In genomic region chr17:35920384-35920783, GRCm38 (mm10) we compare ENCODE assay signal across 8 mouse cellular contexts. TPM values are rescaled to one million over a fixed set of nuclear protein-coding genes. Genes with fewer than 3 reads are reported as not detected.
DNase-seq lines count a peak whose midpoint lies in the region; ATAC-seq and TF ChIP-seq lines count a peak whose summit lies in the region.

No protein-coding gene starts in this region.

- H3K9ac ChIP-seq in embryonic facial prominence, embryonic 12.5 days = no peak overlapping the region
- H3K9ac ChIP-seq in hindbrain, embryonic 16.5 days (ENCODE audit: low read depth, low read length) = no peak overlapping the region; the same call in 1 of the 2 replicates
- no peak overlapping the region for H3K9ac ChIP-seq in midbrain, postnatal 0 days (replicated peaks; ENCODE audit: low read length, poor library complexity, severe bottlenecking)

- peaks cover 28% of the 10 kb centered on the region for H3K36me3 ChIP-seq in embryonic facial prominence, embryonic 12.5 days
- peaks cover 15% of the 10 kb centered on the region for H3K36me3 ChIP-seq in hindbrain, embryonic 16.5 days (ENCODE audit: control insufficient read depth, insufficient read depth, low read length)
- peaks cover 20% of the 10 kb centered on the region for H3K36me3 ChIP-seq in midbrain, postnatal 0 days (ENCODE audit: insufficient read depth, low read length)

- H3K4me2 ChIP-seq in embryonic facial prominence, embryonic 12.5 days (replicated peaks) = peak overlapping the region; percentile 89
- H3K4me2 ChIP-seq in hindbrain, embryonic 16.5 days (ENCODE audit: low read length) = peak overlapping the region; percentile 87
- peak overlapping the region; percentile 64 for H3K4me2 ChIP-seq in midbrain, postnatal 0 days (ENCODE audit: low read depth, low read length, poor library complexity, severe bottlenecking)

- peak; percentile 30 for DNase-seq in kidney, postnatal 14 days
- DNase-seq in kidney, adult 18-20 months = no peak
- no peak for DNase-seq in midbrain, postnatal 0 days (ENCODE audit: low spot score)
- DNase-seq in testis, postnatal 10 days (ENCODE audit: low spot score) = no peak
- no peak for DNase-seq in cerebellum, adult 18-20 months

- H3K9me3 ChIP-seq in embryonic facial prominence, embryonic 12.5 days = no peaks in the 10 kb centered on the region
- H3K9me3 ChIP-seq in hindbrain, embryonic 16.5 days (ENCODE audit: control insufficient read depth, low read length) = no peaks in the 10 kb centered on the region
- H3K9me3 ChIP-seq in midbrain, postnatal 0 days (ENCODE audit: low read length) = no peaks in the 10 kb centered on the region

- no peak for TF ChIP-seq CTCF in midbrain, postnatal 0 days (IDR thresholded peaks at IDR 0.05)

- no peaks in the 10 kb centered on the region for H3K27me3 ChIP-seq in embryonic facial prominence, embryonic 12.5 days
- no peaks in the 10 kb centered on the region for H3K27me3 ChIP-seq in hindbrain, embryonic 16.5 days (replicated peaks; ENCODE audit: control insufficient read depth, insufficient read depth, low read length)
- no peaks in the 10 kb centered on the region for H3K27me3 ChIP-seq in midbrain, postnatal 0 days (ENCODE audit: insufficient read depth, low read length)

- ATAC-seq in embryonic facial prominence, embryonic 12.5 days (ENCODE audit: insufficient number of reproducible peaks, insufficient read depth, low FRiP score, low TSS enrichment) = no peak
- ATAC-seq in hindbrain, embryonic 16.5 days = no peak
- ATAC-seq in midbrain, postnatal 0 days (ENCODE audit: low FRiP score) = no peak
- no peak for ATAC-seq in granulocyte monocyte progenitor cell, adult 5-6 weeks (replicated peaks; ENCODE audit: poor library complexity, severe bottlenecking)

- H3K27ac ChIP-seq in embryonic facial prominence, embryonic 12.5 days = peak overlapping the region; percentile 98
- peak overlapping the region; percentile 89 for H3K27ac ChIP-seq in hindbrain, embryonic 16.5 days (ENCODE audit: low read depth, low read length)
- H3K27ac ChIP-seq in midbrain, postnatal 0 days (ENCODE audit: low read depth, low read length) = peak overlapping the region; percentile 98

- H3K4me1 ChIP-seq in embryonic facial prominence, embryonic 12.5 days = peaks cover 22% of the 10 kb centered on the region
- H3K4me1 ChIP-seq in hindbrain, embryonic 16.5 days (ENCODE audit: control insufficient read depth, insufficient read depth, low read depth, low read length) = peaks cover 29% of the 10 kb centered on the region
- peaks cover 11% of the 10 kb centered on the region; the same call in 1 of the 2 replicates for H3K4me1 ChIP-seq in midbrain, postnatal 0 days (ENCODE audit: insufficient read depth, low read length)

- WGBS in embryonic facial prominence, embryonic 12.5 days = 83% methylated on average over 1 of the region's 1 CpGs
- WGBS in hindbrain, embryonic 16.5 days = 86% methylated on average over 1 of the region's 1 CpGs
- 73% methylated on average over 1 of the region's 1 CpGs for WGBS in midbrain, postnatal 0 days

- H3K4me3 ChIP-seq in embryonic facial prominence, embryonic 12.5 days = no peak overlapping the region; the same call in 1 of the 2 replicates
- H3K4me3 ChIP-seq in hindbrain, embryonic 16.5 days (ENCODE audit: low read length) = peak overlapping the region; percentile 67
- 0 out of 2 replicates have a peak overlapping the region, but pooled peaks have one; percentile 49 for H3K4me3 ChIP-seq in midbrain, postnatal 0 days (ENCODE audit: low read depth, low read length)

RNA-seq across cellular contexts. Expression of gene Ppp1r10, which starts 4.2 kb away (rescaled TPM):
- 50.1 and 51.9 TPM in 2 replicates for polyA plus RNA-seq in embryonic facial prominence, embryonic 12.5 days (2016; fragmentation: Nextera tagmentation; extraction: Ambion mirVana)
- polyA plus RNA-seq in hindbrain, embryonic 16.5 days (2015; fragmentation: Nextera tagmentation; extraction: Ambion mirVana) = 32.7 and 40.2 TPM in 2 replicates
- total RNA-seq in midbrain, postnatal 0 days (2014; rRNA removed) = 39.3 and 52.8 TPM in 2 replicates
- polyA plus RNA-seq in midbrain, postnatal 0 days (2015; fragmentation: Nextera tagmentation; extraction: Ambion mirVana) = 23.0 and 24.8 TPM in 2 replicates
- total RNA-seq in granulocyte monocyte progenitor cell, adult 5-6 weeks (2014; fragmentation: Nextera tagmentation) = 78.2 and 83.9 TPM in 2 replicates
- 79.2 and 87.5 TPM in 2 replicates for total RNA-seq in granulocyte monocyte progenitor cell, adult 5-6 weeks (2017)

RNA-seq across cellular contexts. Expression of gene Mrps18b, which starts 4.2 kb away (rescaled TPM):
- 65.6 TPM in 2 replicates for polyA plus RNA-seq in embryonic facial prominence, embryonic 12.5 days (2016; fragmentation: Nextera tagmentation; extraction: Ambion mirVana)
- polyA plus RNA-seq in hindbrain, embryonic 16.5 days (2015; fragmentation: Nextera tagmentation; extraction: Ambion mirVana) = 59.6 and 67.4 TPM in 2 replicates
- 37.2 and 46.6 TPM in 2 replicates for total RNA-seq in midbrain, postnatal 0 days (2014; rRNA removed)
- 55.7 and 57.4 TPM in 2 replicates for polyA plus RNA-seq in midbrain, postnatal 0 days (2015; fragmentation: Nextera tagmentation; extraction: Ambion mirVana)
- total RNA-seq in granulocyte monocyte progenitor cell, adult 5-6 weeks (2014; fragmentation: Nextera tagmentation) = 100 and 151 TPM in 2 replicates
- 62.6 and 72.8 TPM in 2 replicates for total RNA-seq in granulocyte monocyte progenitor cell, adult 5-6 weeks (2017)

RNA-seq across cellular contexts. Expression of gene Atat1, which starts 10.5 kb away (rescaled TPM):
- polyA plus RNA-seq in embryonic facial prominence, embryonic 12.5 days (2016; fragmentation: Nextera tagmentation; extraction: Ambion mirVana) = 165 and 172 TPM in 2 replicates
- 287 and 393 TPM in 2 replicates for polyA plus RNA-seq in hindbrain, embryonic 16.5 days (2015; fragmentation: Nextera tagmentation; extraction: Ambion mirVana)
- 199 and 216 TPM in 2 replicates for total RNA-seq in midbrain, postnatal 0 days (2014; rRNA removed)
- polyA plus RNA-seq in midbrain, postnatal 0 days (2015; fragmentation: Nextera tagmentation; extraction: Ambion mirVana) = 326 and 332 TPM in 2 replicates
- 17.8 and 25.6 TPM in 2 replicates for total RNA-seq in granulocyte monocyte progenitor cell, adult 5-6 weeks (2014; fragmentation: Nextera tagmentation)
- 5.4 and 8.0 TPM in 2 replicates for total RNA-seq in granulocyte monocyte progenitor cell, adult 5-6 weeks (2017)

RNA-seq across cellular contexts. Expression of gene 2310061I04Rik, which starts 23.2 kb away (rescaled TPM):
- polyA plus RNA-seq in embryonic facial prominence, embryonic 12.5 days (2016; fragmentation: Nextera tagmentation; extraction: Ambion mirVana) = 24.0 and 24.3 TPM in 2 replicates
- polyA plus RNA-seq in hindbrain, embryonic 16.5 days (2015; fragmentation: Nextera tagmentation; extraction: Ambion mirVana) = 67.4 and 77.4 TPM in 2 replicates
- 43.5 and 47.7 TPM in 2 replicates for total RNA-seq in midbrain, postnatal 0 days (2014; rRNA removed)
- 88.3 and 89.3 TPM in 2 replicates for polyA plus RNA-seq in midbrain, postnatal 0 days (2015; fragmentation: Nextera tagmentation; extraction: Ambion mirVana)
- total RNA-seq in granulocyte monocyte progenitor cell, adult 5-6 weeks (2014; fragmentation: Nextera tagmentation) = 97.8 and 112 TPM in 2 replicates
- 6.2 and 8.4 TPM in 2 replicates for total RNA-seq in granulocyte monocyte progenitor cell, adult 5-6 weeks (2017)

RNA-seq across cellular contexts. Expression of gene Dhx16, which starts 40.8 kb away (rescaled TPM):
- 47.8 and 52.8 TPM in 2 replicates for polyA plus RNA-seq in embryonic facial prominence, embryonic 12.5 days (2016; fragmentation: Nextera tagmentation; extraction: Ambion mirVana)
- polyA plus RNA-seq in hindbrain, embryonic 16.5 days (2015; fragmentation: Nextera tagmentation; extraction: Ambion mirVana) = 25.0 and 33.3 TPM in 2 replicates
- 26.7 and 27.7 TPM in 2 replicates for total RNA-seq in midbrain, postnatal 0 days (2014; rRNA removed)
- 23.6 and 25.1 TPM in 2 replicates for polyA plus RNA-seq in midbrain, postnatal 0 days (2015; fragmentation: Nextera tagmentation; extraction: Ambion mirVana)
- total RNA-seq in granulocyte monocyte progenitor cell, adult 5-6 weeks (2014; fragmentation: Nextera tagmentation) = 79.2 and 111 TPM in 2 replicates
- 44.3 and 57.8 TPM in 2 replicates for total RNA-seq in granulocyte monocyte progenitor cell, adult 5-6 weeks (2017)
